Mouse (Mus musculus): ENCODE data around the gene Srxn1.
"Not testable (repeated sequence)": the region's sequence is repeated elsewhere in the genome, so short reads cannot be mapped to it uniquely, and the experiment has no call there.

Gene Srxn1

DNA sequence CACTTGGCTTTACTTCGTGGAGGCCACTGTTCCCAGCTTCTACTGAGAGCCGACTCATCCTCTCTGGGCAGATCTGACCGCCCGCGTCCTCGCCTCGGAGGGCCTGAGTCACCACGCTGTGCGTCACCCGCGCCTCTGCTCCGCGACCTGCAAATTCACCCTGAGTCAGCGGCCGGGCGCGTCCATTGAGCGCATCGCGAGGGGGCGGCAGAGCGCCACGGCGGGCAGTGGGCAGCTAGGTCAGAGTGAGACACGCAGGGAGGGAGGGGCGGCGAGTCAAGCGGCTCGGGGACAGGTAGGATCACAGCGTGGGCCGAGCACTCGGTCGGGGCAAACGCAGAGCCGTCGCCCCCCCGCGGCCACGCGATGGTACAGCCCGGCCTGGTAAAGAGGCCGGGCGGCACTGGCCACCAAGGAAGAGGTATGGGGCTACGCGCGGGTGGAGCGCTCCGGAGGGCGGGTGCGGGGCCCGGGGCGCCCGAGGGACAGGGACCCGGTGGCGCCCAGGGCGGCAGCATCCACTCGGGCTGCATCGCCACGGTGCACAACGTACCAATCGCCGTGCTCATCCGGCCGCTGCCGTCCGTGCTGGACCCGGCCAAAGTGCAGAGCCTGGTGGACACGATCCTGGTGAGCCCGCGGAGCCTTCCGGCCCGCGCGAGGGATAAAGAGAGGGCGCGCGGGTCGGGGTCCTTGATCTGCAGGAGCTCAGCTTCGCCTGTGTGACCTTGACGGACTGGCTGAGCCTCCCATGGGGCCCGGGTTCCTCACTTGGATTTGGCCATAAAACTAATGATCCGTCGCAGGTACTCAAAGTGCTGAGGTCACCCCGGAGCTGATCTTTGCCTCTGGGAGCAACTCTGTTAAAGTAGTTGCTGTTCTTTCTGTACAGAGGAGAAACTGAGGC is at the start of gene Srxn1:
Srxn1 (plus strand) TSS at position 199 of the 907 bp plus-strand sequence.
- peak; percentile 86 to 92 for DNase-seq (ENCODE audit: low spot score in 2 of 2)

DNA sequence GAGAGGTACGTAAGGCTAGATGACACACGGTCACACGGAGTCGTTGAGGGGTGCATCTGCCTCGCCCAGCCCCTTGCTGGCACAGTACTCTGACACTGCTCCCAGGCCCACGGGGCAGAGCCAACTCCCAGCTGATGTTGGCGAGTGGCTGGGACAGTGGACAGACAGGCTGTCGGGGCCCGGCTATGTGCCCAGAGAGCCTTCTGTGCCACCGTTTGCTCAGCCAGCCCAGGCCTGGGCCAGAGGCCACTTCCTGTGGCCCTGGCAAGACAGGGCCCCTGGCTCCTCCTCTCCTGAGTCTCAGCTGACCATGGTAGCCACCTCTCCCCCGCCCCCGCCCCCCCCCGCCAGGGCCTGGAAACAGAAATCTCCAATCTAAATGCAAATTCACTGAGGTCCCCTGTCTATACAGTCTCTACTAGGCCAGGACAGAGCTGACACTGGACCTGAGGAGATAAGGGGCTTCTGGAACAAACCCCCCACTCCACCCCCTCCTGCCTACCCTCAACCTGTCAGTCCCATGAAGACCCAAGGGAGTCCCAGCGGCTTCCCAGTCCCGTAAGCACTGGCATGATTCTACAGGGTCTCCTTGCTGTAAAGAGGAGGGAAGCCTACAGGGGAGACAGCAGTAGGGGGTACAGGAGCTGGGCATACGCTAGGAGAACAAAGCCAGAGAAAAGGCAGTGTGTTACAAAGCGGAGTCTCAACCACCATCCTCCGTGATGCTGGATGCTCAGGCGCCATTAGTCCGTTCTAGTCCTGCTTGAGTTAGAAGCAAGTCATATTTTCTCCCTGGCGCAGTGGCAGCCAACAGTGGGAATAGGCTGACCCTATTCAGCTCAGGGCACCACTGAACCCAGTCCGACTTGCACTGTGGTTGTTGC is 48.7 kb upstream of the Srxn1 start:
- no peak for DNase-seq (ENCODE audit: low spot score in 2 of 2)

DNA sequence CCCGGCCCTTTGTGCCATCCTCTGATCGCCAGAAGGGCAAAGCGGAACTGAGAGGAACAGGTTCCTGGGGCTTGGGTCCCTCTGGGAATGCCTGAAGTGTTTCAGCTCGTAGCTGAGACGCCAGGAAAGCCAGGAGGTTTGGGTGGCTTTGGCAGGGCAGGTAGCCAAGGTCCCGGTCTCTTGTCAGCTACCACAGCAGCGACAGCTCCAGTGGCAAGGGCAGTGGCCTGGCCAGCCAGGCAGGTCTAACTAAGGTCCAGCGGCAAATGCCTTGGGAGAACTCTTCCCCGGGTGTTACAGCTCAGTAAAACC is 48.1 kb upstream of the Srxn1 start:
- DNase-seq (ENCODE audit: low spot score in 2 of 2) = no peak

DNA sequence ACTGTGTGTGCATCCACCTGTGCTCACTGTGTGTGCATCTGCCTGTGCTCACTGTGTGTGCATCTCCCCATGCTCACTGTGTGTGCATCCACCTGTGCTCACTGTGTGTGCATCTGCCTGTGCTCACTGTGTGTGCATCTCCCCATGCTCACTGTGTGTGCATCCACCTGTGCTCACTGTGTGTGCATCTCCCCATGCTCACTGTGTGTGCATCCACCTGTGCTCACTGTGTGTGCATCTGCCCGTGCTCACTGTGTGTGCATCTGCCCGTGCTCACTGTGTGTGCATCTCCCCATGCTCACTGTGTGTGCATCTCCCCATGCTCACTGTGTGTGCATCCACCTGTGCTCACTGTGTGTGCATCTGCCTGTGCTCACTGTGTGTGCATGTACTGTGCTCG is 42.5 kb upstream of the Srxn1 start:
- not testable (repeated sequence) for DNase-seq (ENCODE audit: low spot score in 2 of 2)

DNA sequence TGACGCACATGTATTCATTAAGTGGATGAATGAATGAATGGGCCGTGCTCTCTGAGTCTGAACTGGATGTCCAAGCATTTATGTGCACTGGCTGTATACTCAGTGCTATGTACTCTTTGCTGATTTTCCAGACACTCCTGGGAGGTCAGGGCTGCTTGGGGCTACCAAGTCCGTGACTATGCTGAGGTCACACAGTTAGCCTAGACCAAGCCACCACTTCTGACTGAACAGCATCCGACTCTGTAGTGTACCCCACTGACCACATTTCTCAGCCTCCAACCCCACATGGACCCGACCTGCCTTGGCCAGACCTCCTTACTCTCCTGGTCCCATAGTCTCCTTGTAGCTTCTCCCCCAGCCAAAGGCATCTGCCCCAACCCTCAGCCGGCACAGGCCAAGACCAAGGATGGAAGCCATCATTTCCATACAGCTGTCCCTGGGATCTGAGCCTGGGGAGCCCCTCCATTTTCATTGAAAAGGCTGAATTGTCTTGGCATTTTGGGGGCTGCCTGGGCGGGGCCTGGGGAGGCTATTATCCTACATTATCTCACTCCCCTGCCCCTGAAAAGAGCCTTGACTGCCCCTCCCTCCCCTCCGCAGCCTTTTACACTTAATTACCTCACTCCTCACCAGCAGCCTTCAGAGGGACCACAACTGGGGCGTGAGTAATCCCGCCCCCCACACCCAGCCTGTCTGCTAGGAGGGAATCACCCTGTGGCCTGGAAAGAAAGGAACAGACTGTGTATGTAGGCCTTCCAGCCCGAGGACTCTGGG is 36.5 kb upstream of the Srxn1 start:
- DNase-seq (ENCODE audit: low spot score in 2 of 2) = no peak

DNA sequence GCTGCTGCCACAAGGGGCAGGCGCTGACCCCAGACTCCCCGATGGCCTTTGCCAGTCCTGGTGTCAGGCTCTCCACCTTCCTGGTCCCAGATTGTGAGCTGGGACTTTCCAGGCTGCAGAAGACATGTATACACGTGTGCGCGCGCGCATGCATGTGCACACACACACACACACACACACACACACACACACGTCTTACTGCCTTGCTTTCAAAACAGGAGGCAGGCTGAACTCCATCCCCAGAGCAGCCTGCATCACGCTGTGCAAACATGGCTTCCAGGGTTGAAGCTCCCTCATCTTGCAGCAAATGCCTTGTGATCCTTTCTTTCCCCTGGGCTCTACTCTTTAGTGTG is 35.9 kb upstream of the Srxn1 start:
- no peak for DNase-seq (ENCODE audit: low spot score in 2 of 2)

DNA sequence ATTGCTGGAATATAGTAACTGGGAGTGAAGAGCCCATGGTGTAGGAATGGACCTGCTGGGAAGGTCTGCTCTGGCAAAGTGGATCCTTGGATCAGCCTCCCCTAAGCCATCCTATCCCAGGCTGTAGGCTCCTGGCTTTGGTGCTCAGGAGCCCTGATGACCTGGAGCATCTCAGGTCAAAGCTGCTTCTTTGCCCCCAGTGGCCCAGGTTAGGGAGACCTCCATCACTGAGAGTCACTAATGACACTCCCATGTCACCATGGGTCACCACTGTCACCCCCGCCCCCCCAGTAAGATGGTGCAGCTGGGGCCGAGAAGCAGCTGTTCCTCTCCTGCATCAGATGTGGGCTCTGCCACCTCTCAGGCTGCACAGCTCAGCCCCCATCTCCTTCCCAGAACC is 35.4 kb upstream of the Srxn1 start:
- no peak for DNase-seq (ENCODE audit: low spot score in 2 of 2)

DNA sequence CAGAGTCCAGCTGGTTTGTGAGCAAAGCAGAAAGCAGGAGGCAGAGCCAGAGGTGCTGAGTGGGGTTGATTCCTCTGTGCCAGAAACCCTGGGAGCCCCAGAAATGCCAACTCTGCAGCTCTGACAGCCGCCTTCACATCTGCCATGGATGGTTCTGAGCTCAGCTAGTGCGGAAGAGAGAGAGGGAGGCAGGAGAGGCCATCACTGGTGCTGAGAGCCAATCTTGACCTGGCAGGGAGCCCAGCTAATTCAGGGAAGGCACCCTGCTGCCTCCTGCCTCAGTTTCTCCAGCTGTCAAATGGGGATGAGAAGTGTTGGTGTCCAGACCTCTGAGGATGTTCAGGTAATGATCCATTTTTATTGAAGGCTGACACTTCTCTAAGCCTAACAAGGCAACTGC is 30.8 kb upstream of the Srxn1 start:
- DNase-seq (ENCODE audit: low spot score in 2 of 2) = no peak

DNA sequence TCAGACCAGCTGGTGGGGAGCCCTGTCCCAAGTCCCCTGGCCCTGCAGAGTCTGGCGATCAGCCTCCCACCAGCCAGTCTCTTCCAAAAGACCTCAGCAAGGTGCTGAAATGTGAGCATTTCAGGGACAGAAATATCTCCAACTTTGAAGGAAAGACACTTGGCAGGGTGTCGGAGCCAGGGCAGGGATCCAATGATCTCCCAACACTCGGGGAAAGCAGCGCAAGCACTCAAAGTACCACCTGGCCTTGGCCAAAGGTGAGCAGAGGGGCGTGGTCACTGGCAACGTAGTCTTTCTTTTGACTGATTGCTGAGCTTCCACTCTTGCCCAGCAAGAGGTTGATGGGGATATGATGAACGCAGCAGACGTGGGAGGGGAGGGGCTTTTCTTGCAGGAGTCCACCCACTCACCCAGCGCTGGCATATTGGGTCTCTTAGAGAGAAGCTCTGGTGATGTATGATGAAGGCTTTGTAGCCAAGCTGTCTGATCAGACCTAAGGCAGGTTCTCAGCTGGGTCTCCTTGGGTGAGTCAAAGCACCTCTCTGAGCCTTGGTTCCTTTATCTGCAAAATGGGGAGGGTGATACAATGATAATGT is 29.9 kb upstream of the Srxn1 start:
- no peak for DNase-seq (ENCODE audit: low spot score in 2 of 2)

DNA sequence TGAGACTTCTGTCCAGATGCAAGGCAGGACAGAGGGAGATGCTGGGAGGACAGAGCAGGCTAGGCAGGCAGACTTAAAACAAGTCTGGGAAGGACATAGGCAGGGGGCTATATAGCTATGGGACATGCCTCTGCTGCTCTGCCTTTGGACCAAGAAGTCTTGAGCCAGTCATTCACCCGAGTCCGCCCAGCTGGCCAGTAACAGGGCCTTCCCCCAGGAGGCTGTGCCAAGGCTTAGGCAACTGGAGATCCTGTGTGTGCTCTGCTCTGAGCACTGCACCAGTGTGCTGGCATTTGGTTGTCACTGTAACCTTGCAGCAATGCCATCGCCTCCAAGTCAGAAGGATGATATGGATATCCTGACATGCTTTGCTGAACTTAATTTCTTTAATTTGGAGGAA is 28.0 kb upstream of the Srxn1 start:
- DNase-seq (ENCODE audit: low spot score in 2 of 2) = no peak

DNA sequence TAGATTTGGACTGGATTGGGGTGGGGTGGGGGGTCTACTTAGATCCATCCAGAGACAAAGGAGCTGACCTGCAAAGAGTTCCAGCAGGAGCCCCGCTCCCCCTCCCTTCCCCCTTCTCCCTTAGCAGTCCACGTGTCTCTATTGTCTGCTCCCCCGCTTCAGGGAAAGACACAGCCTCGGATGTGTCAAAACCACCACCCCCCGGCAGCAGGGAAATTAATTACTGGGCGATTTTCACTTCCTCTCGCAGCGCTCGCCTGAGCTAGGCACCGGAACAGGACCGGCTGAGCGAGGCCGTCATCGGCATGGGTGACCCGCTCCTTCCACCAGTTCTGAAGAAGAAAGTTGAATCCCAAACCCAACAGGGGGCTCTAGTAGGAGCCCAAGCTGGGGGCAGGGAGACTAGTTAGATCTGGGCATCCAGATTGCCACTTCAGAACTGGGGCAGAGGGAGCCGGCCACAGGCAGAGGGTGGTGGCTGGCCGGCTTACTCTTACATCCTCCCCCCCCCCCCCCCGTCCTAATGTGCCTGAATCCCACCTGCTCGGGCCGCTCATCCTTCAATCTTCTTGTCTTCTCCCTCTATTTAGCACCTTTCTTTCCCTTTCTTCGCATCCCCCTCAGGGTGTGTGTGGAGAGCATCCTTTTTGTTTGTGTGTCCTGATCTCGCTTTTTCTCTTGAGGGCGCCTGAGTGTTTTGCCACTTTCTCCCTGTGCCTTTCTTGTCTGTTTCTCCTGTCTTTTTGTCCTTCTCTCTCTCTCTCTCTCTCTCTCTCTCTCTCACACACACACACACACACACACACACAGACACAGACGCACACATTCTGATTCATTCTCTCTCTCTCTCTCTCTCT is 24.4 kb upstream of the Srxn1 start, which contains the start of gene Scrt2:
Scrt2 (plus strand) TSS at position 845 of the 857 bp plus-strand sequence.
- DNase-seq (ENCODE audit: low spot score in 2 of 2) = peak in 1 of 2 experiments; percentile 61

DNA sequence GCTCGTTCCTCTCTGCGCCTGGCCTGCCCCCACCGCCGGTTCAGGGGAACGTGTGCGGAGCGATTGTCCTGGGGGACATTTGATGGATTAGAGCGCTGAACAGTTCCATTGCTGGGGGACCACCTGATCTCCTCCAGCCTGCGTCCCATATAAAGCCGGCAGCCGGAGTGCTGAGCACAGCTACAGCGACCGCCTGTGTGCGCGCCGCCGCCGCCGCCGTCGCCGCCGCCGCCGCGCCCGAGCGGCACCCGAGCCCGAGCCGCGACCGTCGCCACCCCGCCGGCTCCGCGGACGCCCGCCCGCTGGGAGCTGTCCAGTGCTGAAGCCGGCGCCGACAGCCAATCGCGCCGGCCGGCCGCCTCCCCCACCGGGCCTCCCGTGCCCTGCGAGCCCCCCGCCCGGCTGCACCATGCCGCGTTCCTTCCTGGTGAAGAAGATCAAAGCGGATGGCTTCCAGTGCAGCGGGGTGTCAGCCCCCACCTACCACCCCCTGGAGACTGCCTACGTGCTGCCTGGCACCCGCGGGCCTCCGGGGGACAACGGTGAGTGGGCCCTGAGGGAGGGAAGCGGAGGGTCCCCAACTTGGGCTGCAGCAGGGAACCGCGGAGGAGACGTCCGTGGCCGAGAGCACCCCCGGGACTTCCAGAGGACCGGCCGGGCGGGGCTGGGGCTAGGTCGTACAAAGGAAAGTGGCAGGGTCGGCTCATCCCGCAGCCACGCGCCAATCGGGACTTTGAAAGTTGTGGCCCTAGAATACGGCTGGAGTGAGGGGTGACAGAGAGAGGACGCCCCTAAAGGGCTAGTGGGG is 23.5 kb upstream of the Srxn1 start:
- DNase-seq (ENCODE audit: low spot score in 2 of 2) = peak; percentile 71 to 89

DNA sequence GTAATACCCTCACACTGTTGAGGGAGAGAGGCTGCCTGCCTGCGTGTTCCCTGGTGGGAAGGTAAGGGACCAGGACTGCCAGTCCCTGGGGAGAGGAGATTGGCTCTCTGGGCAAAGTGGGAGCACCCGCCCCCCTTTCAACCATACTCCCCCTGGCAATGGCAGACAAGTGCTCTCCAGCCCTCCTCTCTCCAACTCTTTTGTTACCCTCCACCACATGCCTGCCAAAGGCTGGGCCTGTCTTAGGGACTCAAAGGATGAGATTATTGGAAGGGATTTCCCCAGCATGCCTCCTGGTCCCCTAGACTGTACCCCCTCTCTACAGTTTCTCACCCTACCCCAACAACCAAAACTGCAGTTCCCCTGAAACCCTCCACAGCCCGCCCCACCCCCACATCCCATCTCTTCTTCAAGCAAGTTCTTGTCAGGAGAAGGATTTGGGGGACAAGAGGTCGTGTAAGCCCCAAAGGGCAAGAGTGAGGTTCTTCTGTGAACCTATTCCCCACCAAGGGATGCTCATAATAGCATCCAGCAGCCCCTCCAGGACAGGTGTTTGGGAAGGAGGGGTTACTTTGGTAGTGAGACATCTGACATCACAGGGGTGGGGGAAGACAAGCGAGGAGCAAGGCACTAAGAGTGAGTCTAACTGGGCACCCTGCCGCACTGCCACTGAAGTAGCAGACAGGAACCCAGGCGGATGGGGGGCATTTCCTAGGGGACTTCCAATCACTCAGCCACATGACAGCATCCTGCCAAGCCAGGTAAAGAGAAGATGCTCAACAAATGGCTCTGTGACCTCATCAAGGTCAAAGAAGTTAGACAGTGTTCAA is 22.6 kb upstream of the Srxn1 start:
- DNase-seq (ENCODE audit: low spot score in 2 of 2) = no peak

DNA sequence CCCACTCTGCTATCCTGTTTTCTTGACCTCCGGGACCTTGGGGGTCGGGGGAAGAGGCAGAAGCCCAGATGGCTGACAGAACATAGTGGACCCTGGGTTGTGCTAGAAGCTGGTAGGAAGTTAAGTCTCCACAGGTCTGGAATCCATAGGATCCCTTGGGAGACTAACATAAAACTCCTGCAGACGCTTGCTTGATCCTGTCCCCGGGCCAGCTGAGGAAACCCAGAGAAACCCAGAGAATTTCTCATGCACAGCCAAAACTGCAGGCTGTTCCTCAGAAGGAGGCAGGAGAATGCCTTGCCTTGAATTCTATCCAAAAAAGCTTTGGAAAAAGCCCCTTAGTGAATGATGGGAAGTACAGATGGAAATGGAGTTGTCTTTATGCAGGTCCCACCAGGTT is 21.9 kb upstream of the Srxn1 start:
- DNase-seq (ENCODE audit: low spot score in 2 of 2) = no peak

DNA sequence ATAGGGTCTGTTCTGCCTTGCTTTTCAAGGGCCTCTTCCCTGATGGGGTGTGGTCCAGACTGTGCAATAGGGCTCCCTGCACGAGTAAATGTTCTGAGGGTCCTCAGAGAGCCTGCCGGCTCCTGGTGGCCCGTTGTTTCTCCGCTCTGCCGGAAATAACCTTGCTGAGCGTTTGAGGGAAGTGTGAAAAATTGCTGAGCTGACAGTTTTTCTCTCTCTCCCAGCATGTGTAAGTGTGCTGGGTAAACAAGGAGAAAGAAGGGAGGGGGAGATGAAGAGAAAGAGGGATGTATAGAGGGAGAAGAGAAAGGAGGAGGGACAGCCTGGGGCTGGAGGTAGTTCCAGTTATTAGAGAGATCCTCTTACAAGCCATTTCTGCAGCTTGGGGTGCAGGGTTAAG is 21.0 kb upstream of the Srxn1 start:
- DNase-seq (ENCODE audit: low spot score in 2 of 2) = no peak

DNA sequence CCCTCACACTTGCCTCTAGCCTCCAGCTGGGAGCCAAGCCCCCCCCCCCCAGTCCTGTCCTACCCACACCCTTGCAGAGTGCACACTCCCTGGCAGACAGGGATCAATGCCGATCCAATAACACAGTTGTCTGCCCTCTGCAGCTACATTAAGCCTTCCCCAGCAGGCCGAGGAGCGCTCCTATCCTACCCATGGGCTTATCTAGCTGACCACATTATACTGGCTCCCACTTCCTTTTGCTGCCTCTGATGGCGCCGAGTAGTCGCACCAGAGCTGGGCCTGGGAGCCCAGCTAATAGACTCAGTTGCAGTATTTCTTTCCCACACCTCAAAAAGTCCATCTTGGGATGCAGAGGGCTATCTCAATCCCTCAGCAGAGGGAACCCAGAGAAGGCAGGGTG is 19.9 kb upstream of the Srxn1 start:
- DNase-seq (ENCODE audit: low spot score in 2 of 2) = no peak

DNA sequence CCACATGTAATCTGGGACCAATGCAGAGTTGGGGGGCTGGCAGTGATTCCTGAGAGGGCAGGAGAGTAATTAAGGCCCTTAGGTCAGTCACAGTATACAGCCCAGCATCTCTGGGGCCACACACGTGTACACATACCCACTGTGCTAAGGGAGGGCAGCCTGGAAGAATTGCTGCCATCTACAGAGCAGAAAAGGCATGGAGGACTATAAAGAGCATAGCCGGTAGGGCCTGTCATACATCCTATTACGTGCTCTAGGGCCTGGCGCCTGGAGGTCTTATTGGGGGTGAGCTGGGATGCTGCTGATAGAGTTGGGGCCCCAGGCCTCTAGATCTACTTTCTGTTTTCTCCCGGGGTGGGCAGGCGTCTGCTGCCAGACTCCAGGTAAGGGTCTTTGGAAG is 18.9 kb upstream of the Srxn1 start:
- DNase-seq (ENCODE audit: low spot score in 2 of 2) = no peak

DNA sequence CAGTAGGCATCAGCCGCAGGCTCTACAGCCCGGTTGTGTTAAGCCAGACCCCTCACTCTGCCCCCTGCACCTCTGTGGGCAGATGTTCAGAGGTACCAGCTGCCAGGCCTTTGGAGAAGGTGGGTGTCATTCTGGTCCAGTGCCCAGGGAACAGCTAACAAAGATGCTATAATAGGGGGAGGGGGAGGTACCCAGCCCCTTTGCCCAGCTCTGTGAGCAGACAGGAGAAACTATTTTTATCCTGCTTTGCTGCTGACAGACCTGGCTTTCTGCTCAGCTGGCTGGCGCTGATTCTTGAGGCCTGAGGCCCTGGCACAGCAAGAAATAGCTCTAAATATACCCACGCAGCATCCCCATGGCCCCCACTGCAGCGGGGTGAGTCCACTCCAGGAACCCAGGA is 18.2 kb upstream of the Srxn1 start:
- DNase-seq (ENCODE audit: low spot score in 2 of 2) = no peak

DNA sequence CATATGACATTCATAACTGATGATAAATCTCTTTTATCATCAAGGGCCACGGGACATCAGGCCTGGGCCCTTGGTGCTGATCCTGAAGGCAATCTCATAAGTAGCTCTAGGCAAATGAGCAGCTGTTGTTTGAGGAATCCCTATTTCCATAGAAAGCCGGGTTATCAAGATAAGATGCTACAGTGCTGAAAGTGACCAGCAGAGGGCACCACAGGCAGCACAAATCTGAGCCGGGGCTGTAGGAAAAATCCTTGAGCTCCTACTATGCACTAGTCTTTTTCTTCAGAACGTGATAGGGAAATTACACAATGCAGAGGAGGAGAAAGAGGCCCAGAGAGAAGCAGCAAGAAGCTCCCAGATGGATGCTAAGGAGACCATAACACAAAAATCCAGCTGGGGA is 16.2 kb upstream of the Srxn1 start:
- DNase-seq (ENCODE audit: low spot score in 2 of 2) = no peak

Data from spleen, postnatal 4 days (tissue).